Mouse (Mus musculus): ENCODE measurements around the gene Gm10715. TPM values are rescaled to one million over a fixed set of nuclear protein-coding genes. Genes with fewer than 3 reads are reported as not detected.
"Not testable (repeated sequence)": the region's sequence is repeated elsewhere in the genome, so short reads cannot be mapped to it uniquely, and the experiment has no call there.

Gm10715 gene
- not detected in 2 replicates for polyA plus RNA-seq (2015; fragmentation: Nextera tagmentation; extraction: Ambion mirVana)

- not testable (repeated sequence) for H3K9me3 ChIP-seq (ENCODE audit: control insufficient read depth, low read length); H3K4me3 ChIP-seq (ENCODE audit: low read length); ATAC-seq; H3K27me3 ChIP-seq (replicated peaks; ENCODE audit: control insufficient read depth, insufficient read depth, low read length); H3K4me2 ChIP-seq (ENCODE audit: low read depth, low read length); H3K4me1 ChIP-seq (ENCODE audit: control insufficient read depth, insufficient read depth, low read length); H3K36me3 ChIP-seq (ENCODE audit: control insufficient read depth, insufficient read depth, low read length); H3K27ac ChIP-seq (ENCODE audit: low read length); H3K9ac ChIP-seq (ENCODE audit: low read depth, low read length)
- 81% methylated on average over 6 of the region's 8 CpGs for WGBS
Observed at GRCm38 (mm10) chr9:3036577-3036976, at the start of gene Gm10715. Gene Gm10715, plus strand, starts transcription at chr9:3036877.

GRCm38 (mm10) chr9:3000445-3000972 lies 36.2 kb upstream of the Gm10715 start, which contains the start of gene Gm10722:
Gene Gm10722, plus strand, starts transcription at chr9:3000922.
- H3K4me1 ChIP-seq (ENCODE audit: control insufficient read depth, insufficient read depth, low read length); H3K9me3 ChIP-seq (ENCODE audit: control insufficient read depth, low read length); H3K27ac ChIP-seq (ENCODE audit: low read length); H3K4me2 ChIP-seq (ENCODE audit: low read depth, low read length); H3K4me3 ChIP-seq (ENCODE audit: low read length); H3K36me3 ChIP-seq (ENCODE audit: control insufficient read depth, insufficient read depth, low read length); H3K9ac ChIP-seq (ENCODE audit: low read depth, low read length); H3K27me3 ChIP-seq (replicated peaks; ENCODE audit: control insufficient read depth, insufficient read depth, low read length); ATAC-seq: not testable (repeated sequence)
- WGBS: 68% methylated on average over 12 of the region's 12 CpGs

GRCm38 (mm10) chr9:3001006-3001405 lies 35.7 kb upstream of the Gm10715 start:
- H3K9me3 ChIP-seq (ENCODE audit: control insufficient read depth, low read length); ATAC-seq; H3K4me3 ChIP-seq (ENCODE audit: low read length); H3K4me2 ChIP-seq (ENCODE audit: low read depth, low read length); H3K9ac ChIP-seq (ENCODE audit: low read depth, low read length); H3K4me1 ChIP-seq (ENCODE audit: control insufficient read depth, insufficient read depth, low read length); H3K36me3 ChIP-seq (ENCODE audit: control insufficient read depth, insufficient read depth, low read length); H3K27me3 ChIP-seq (replicated peaks; ENCODE audit: control insufficient read depth, insufficient read depth, low read length); H3K27ac ChIP-seq (ENCODE audit: low read length): not testable (repeated sequence)
- 65% methylated on average over 8 of the region's 8 CpGs for WGBS

- H3K9ac ChIP-seq (ENCODE audit: low read depth, low read length); H3K27ac ChIP-seq (ENCODE audit: low read length); H3K4me2 ChIP-seq (ENCODE audit: low read depth, low read length); H3K27me3 ChIP-seq (replicated peaks; ENCODE audit: control insufficient read depth, insufficient read depth, low read length); H3K4me3 ChIP-seq (ENCODE audit: low read length); H3K36me3 ChIP-seq (ENCODE audit: control insufficient read depth, insufficient read depth, low read length); H3K4me1 ChIP-seq (ENCODE audit: control insufficient read depth, insufficient read depth, low read length); H3K9me3 ChIP-seq (ENCODE audit: control insufficient read depth, low read length): not testable (repeated sequence)
- ATAC-seq: peak; percentile 86
- WGBS: 55% methylated on average over 8 of the region's 11 CpGs
Observed at GRCm38 (mm10) chr9:3001948-3002659, 34.6 kb upstream of the Gm10715 start.

GRCm38 (mm10) chr9:3002794-3003396 lies 33.8 kb upstream of the Gm10715 start, which contains the start of gene Gm11168:
Gene Gm11168, plus strand, starts transcription at chr9:3003346.
- H3K27ac ChIP-seq (ENCODE audit: low read length); H3K9ac ChIP-seq (ENCODE audit: low read depth, low read length); H3K36me3 ChIP-seq (ENCODE audit: control insufficient read depth, insufficient read depth, low read length); H3K4me3 ChIP-seq (ENCODE audit: low read length); ATAC-seq; H3K4me2 ChIP-seq (ENCODE audit: low read depth, low read length); H3K27me3 ChIP-seq (replicated peaks; ENCODE audit: control insufficient read depth, insufficient read depth, low read length); H3K4me1 ChIP-seq (ENCODE audit: control insufficient read depth, insufficient read depth, low read length); H3K9me3 ChIP-seq (ENCODE audit: control insufficient read depth, low read length): not testable (repeated sequence)
- WGBS: 71% methylated on average over 6 of the region's 14 CpGs

- not testable (repeated sequence) for H3K9me3 ChIP-seq (ENCODE audit: control insufficient read depth, low read length); H3K4me1 ChIP-seq (ENCODE audit: control insufficient read depth, insufficient read depth, low read length); H3K4me2 ChIP-seq (ENCODE audit: low read depth, low read length); H3K4me3 ChIP-seq (ENCODE audit: low read length); ATAC-seq; H3K27ac ChIP-seq (ENCODE audit: low read length); H3K27me3 ChIP-seq (replicated peaks; ENCODE audit: control insufficient read depth, insufficient read depth, low read length); H3K36me3 ChIP-seq (ENCODE audit: control insufficient read depth, insufficient read depth, low read length); H3K9ac ChIP-seq (ENCODE audit: low read depth, low read length)
- 80% methylated on average over 1 of the region's 5 CpGs for WGBS
Observed at GRCm38 (mm10) chr9:3006179-3006578, 30.5 kb upstream of the Gm10715 start.

- not testable (repeated sequence) for H3K9ac ChIP-seq (ENCODE audit: low read depth, low read length); H3K9me3 ChIP-seq (ENCODE audit: control insufficient read depth, low read length); H3K4me3 ChIP-seq (ENCODE audit: low read length); H3K4me1 ChIP-seq (ENCODE audit: control insufficient read depth, insufficient read depth, low read length); H3K4me2 ChIP-seq (ENCODE audit: low read depth, low read length); H3K27ac ChIP-seq (ENCODE audit: low read length); H3K27me3 ChIP-seq (replicated peaks; ENCODE audit: control insufficient read depth, insufficient read depth, low read length); H3K36me3 ChIP-seq (ENCODE audit: control insufficient read depth, insufficient read depth, low read length)
- peak; percentile 74 for ATAC-seq
- WGBS: 69% methylated on average over 7 of the region's 8 CpGs
Observed at GRCm38 (mm10) chr9:3006636-3007035, 30.0 kb upstream of the Gm10715 start.

- not testable (repeated sequence) for H3K4me1 ChIP-seq (ENCODE audit: control insufficient read depth, insufficient read depth, low read length); ATAC-seq; H3K4me2 ChIP-seq (ENCODE audit: low read depth, low read length); H3K36me3 ChIP-seq (ENCODE audit: control insufficient read depth, insufficient read depth, low read length); H3K9ac ChIP-seq (ENCODE audit: low read depth, low read length); H3K27me3 ChIP-seq (replicated peaks; ENCODE audit: control insufficient read depth, insufficient read depth, low read length); H3K27ac ChIP-seq (ENCODE audit: low read length); H3K4me3 ChIP-seq (ENCODE audit: low read length); H3K9me3 ChIP-seq (ENCODE audit: control insufficient read depth, low read length)
- 70% methylated on average over 6 of the region's 9 CpGs for WGBS
Observed at GRCm38 (mm10) chr9:3007272-3007671, 29.4 kb upstream of the Gm10715 start.

- not testable (repeated sequence) for H3K4me2 ChIP-seq (ENCODE audit: low read depth, low read length); H3K27me3 ChIP-seq (replicated peaks; ENCODE audit: control insufficient read depth, insufficient read depth, low read length); H3K27ac ChIP-seq (ENCODE audit: low read length); H3K36me3 ChIP-seq (ENCODE audit: control insufficient read depth, insufficient read depth, low read length); H3K4me3 ChIP-seq (ENCODE audit: low read length); H3K9me3 ChIP-seq (ENCODE audit: control insufficient read depth, low read length); H3K9ac ChIP-seq (ENCODE audit: low read depth, low read length); H3K4me1 ChIP-seq (ENCODE audit: control insufficient read depth, insufficient read depth, low read length)
- WGBS: no CpG with 5 or more reads among the region's 5 CpGs
- 0 out of 2 replicates have a peak, but pooled peaks have one; percentile 51 for ATAC-seq
Observed at GRCm38 (mm10) chr9:3009331-3009730, 27.3 kb upstream of the Gm10715 start.

Measured in intestine, embryonic 16.5 days (tissue).